Mouse (Mus musculus): ENCODE measurements around the gene Boll.

The Boll gene

DNA sequence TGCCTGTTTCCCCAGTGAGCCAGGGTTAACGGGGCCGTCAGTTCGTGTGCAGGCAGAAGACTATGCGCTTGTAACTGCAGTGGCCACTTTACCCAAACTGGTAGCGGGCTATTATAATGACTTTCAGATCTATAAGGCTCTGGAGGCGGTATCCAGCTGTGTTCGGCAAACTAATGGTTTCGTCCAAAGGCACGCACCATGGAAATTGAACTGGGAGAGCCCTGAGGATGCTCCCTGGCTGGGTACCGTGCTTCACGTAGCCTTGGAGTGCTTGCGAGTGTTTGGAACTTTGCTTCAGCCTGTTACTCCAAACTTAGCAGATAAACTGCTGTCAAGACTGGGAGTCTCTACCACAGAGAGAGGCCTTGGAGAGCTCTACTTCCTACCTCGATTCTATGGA is 124.8 kb downstream of the Boll start:
- DNase-seq (ENCODE audit: low spot score in 2 of 2) = no peak

DNA sequence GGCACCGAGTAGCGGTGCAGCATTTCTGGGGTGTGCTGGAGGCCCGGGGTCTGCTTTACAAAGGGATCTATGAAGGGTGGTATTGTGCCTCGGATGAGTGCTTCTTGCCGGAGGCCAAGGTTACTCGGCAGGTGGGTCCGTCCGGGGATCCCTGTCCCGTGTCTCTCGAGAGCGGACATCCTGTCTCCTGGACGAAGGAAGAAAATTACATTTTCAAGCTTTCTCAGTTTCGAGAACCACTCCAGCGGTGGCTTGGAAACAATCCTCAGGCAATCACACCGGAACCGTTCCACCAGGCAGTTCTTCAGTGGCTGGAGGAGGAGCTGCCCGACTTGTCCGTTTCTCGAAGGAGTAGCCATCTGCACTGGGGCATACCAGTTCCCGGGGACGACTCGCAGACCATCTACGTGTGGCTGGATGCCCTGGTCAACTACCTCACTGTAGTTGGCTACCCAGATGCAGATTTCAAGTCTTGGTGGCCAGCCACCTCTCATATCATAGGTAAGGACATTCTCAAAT is 125.6 kb downstream of the Boll start:
- DNase-seq (ENCODE audit: low spot score in 2 of 2) = no peak

DNA sequence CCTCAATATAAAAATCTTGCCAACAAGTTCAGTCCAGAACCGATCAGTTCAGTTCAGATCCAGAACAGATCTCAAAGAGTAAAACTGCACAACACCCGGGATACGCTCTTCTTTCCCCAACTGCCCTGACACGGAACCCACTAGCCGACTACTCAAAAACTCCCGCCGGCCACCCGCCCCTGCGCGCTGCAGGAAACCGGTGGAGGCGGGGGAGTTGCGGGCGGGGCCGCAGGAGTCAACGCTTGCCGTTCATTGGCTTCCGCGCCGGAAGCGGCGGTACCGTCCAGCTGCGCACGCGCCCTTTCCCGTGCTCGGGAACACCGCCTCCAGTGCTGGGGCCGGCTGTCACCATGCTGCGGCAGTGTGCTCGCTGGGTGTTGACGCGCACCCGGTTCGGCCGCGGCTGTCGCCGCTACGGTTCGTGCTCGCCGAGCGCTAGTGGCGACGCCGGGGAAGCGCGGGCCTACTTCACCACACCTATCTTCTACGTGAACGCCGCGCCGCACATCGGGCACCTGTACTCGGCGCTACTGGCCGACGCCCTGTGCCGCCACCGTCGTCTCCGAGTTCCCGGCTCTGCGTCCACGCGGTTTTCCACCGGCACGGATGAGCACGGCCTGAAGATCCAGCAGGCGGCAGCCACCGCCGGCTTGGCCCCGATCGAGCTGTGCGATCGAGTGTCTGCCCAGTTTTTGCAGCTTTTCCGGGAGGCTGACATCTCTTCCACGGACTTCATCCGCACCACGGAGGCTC is 126.2 kb downstream of the Boll start, which contains the start of gene Mars2:
Gene Mars2 (plus strand): TSS at position 288 of the 753 bp plus-strand sequence.
- peak; percentile 91 to 97 for DNase-seq (ENCODE audit: low spot score in 2 of 2)

DNA sequence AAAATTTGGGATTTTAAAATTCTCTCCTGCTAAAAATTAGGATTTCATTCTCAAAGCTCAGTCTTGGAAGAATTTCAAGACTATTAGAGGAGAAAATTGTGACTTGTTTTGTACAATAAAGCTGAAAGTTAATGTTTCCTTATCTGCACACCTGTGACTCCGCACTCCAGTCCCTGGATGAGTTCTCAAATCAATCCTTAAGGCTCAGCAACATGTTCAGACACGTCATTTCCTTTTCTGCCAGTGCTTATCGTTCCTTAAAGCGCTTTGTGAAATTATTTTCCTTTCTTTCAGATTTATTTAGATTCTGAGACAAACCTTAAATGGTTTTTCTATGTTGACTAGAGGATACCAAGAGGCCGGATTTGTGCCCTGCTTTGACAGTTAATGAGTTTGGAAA is 126.8 kb downstream of the Boll start:
- DNase-seq (ENCODE audit: low spot score in 2 of 2) = no peak

DNA sequence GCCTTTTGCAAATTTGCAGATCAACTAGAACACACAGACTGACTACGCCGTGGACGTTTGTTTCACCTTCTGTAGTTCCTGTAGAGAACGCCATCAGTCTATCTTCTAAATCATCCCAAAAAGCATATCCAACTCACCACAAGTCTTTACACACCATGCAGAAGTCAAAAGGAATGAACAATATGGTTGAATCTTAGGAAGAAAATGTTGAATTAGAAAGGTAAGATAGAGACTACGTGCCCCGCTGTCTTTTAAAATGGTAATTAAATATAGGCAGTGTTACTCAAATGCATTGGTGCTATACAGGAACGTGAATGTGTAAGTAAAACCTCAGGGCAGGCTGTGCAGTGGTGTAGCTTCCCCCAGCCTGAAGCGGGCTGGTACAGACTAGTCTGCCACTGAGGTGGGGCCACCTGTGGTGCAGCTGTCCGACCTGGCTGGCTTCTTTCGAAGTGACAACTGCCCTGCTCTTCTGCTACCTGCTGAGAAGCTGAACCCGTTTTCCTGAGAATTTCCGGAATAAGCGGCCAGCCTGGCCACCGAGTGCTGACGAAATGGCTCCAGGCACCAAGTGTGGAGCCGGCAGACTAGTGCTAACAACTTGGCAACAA is 128.3 kb downstream of the Boll start:
- no peak for DNase-seq (ENCODE audit: low spot score in 2 of 2)

DNA sequence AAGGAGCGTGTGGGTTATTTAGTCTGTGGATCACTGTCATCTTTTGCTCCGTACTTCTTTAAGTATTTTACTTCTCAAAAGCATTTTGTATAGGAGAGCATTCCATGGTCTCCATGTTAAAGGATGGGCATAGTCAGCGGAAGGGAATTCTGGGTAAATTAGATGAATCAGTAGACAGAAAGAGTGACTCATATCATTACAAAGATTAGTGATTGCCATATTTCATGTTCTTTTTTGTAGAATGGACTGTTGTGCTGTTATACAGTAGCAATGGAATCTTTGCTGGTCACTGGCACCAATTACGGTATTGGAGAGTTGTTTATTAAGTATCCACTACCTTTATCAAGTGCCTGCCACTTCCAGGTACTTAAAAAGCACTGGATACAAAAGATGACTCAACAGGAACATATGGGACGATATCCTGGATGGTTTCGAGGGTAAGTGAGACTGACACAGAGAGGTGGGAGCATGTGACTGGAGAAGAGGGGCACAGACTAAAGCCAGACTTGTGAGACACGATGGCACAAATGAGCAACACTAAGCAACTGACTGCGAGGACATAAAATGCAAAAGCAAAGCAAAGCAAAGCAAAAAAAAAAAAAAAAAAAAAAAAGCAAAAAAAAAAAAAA is 134.9 kb downstream of the Boll start:
- DNase-seq (ENCODE audit: low spot score in 2 of 2) = no peak

DNA sequence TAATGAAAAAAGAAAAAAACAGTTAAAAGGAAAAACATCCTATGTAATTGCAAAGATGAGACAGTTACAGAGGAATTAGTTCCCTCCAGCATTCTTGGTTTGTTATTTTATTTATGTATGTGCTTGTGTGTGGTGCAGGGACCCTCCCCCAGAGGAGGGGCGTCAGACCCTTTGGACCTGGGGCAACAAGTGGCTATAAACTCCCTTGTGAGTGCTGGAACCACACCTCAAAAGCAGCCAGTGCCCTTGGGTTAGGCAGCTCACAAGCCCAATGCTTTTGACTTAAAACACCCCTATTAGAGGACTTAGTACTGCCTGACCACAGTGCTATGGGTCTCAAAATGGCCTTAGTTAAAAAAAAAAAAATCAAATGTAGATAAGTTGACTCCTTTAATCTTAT is 135.9 kb downstream of the Boll start:
- no peak for DNase-seq (ENCODE audit: low spot score in 2 of 2)

DNA sequence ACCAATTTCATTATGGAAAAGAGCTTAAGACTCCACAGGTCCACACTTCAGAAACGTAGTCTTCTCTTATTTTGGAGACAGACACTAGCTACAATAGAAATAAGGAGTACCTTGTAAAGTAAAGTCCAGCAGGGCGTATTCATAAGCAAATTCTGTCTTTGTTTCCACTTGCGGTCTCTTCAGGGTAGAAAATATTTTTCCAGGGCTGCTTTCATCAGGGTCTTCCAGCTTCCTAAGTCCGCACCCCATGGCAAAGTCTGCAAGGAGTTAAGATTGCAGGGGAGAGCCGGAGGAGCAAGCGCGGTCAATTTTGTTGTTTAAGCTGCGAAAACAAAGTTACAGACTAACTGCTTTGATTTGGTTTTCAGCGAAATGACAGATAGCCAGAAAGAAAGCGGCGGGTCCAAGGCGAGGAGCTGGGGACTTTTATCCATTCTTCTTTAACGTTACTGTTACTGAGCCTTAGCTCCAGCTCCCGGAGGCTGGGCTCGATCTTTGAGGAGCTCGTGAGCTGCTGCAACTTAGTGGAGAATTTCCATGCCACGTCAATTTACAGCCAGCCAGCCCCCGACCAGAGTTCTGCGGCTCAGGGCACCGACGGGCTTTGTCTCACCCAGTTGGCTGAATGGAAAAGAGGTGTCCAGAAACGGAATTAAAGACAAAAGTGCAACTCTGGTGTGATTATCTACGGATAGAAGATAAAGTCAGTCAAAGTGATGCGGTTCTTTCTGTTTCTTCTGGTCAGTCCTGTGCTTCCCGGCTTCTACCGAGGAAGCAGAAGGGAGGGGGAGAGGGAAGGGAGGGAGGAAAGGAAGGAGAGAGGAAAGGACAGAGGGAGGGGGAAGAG is 137.0 kb downstream of the Boll start, which contains the start of gene Rftn2:
Gene Rftn2 (minus strand): TSS at position 772 of the 847 bp plus-strand sequence.
- no peak for DNase-seq (ENCODE audit: low spot score in 2 of 2)

DNA sequence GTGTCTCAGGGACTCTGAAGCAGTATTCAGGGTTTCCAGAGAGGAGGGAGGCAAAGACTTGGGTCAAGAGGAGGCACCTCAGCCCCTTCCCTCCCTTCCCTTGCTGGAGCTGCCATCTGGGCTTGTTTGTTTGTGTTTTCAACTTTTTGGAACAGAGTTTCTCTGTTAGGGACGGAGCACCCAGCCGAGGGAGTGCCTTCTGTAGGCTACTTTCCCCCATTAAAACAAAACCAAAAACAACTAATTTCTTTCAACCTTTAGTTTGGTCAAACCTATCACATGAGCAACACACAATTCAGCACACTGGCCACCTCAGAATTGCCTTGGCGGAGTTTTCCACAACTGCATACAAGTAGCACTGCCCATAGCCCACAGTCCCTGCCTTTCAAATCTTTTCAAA is 137.9 kb downstream of the Boll start:
- no peak for DNase-seq (ENCODE audit: low spot score in 2 of 2)

DNA sequence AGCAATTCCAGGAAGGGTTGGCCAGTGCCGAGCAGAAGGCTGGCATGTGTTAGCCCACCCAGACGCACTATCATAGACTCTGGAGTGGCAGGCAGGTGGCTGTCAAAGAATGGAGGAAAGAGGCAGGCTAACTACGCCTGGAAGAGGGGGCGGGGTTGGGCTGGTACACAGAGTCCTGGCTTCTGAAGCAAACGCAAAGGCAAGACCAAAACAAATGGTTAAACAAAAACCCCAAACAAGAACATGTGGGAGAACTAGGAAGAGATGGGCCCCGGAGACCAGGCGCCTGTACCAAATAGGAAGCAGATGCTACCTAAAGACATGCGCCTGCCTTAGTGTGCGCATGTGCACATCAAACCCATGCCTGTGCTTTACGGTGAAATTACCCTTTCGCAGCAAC is 139.2 kb downstream of the Boll start:
- DNase-seq (ENCODE audit: low spot score in 2 of 2) = no peak

DNA sequence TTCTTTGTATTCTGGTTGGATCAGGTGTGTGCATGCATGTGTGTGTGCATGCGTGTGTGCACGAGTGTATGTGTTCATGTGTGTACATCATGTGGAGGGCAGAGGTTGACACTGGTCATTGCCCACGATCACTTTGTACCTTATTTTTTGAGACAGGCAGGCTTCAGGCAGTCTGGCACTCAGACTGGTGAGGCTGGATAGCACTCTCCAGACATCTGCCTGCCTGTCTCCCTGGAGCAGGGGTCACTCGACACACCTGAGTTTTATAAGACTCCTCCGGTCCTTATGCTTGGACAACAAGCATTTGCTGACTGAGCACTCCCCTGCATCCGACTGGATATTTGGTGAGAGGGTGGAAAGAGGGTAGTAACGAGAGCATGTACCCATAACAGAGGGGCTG is 140.2 kb downstream of the Boll start:
- DNase-seq (ENCODE audit: low spot score in 2 of 2) = no peak

DNA sequence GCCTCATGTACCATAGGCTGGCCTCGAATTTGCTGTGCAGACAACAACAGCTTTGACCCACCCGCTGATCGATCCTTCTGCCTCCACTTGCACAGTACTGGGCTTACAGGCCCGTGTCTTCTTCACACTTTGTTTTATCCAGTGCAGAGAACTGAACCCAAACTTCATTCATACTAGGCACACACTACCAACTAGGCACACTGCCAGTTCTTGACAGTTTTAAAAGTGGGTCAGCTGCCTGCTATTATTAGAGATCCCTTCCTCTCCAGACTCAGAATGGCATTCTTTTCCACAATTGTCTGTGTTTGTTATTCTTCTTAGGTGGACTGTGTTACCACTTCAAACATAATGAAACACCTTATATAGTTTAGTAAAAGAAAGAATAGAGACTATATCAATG is 141.9 kb downstream of the Boll start:
- DNase-seq (ENCODE audit: low spot score in 2 of 2) = no peak

DNA sequence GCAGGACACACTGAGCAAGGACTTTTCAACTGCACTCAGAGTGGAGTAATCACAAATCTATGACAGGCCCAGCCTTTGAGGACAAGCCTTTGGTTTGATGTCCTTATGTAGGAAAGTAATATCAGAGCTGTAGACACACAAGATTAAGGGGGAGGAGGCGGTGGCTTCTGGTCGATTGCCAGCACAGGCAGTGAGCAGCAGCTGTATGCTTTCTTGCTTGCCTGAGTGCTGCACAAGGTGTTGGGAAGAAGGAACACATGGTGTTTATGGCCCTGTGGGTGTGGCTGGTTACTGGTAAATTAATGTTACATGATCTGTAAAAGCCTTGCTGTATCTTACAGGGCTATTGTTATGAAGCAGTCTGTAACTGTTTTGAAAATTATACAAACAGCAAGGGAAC is 146.1 kb downstream of the Boll start:
- no peak for DNase-seq (ENCODE audit: low spot score in 2 of 2)

DNA sequence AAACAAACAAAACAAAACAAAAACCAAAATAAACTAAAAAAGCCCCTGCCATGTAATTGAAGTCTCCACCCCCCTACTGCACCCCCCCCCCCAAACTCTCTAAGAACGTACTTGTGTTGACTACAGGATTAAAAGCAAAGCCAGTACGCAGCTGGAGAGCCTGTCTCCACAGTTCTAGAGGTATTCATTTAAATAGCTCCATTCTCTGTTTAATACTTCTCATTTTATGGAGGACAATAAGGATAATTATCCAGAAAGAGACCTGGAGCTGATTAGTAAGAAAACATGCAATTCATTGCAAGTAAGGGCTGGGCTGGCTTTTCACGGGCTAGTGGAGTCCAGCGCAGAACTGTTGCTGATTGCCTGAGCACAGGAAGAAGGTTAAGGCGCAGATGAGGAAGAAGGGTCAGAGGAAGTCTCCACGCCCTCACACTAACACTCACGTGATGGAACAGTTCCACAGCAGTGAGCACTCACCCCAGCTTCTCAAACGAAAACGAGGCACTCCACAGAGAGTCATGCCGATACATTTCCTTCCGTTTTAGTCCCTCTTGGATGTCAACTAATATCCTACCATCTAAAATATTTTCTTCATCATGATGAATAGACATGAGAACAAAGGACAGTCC is 148.0 kb downstream of the Boll start:
- no peak for DNase-seq (ENCODE audit: low spot score in 2 of 2)

DNA sequence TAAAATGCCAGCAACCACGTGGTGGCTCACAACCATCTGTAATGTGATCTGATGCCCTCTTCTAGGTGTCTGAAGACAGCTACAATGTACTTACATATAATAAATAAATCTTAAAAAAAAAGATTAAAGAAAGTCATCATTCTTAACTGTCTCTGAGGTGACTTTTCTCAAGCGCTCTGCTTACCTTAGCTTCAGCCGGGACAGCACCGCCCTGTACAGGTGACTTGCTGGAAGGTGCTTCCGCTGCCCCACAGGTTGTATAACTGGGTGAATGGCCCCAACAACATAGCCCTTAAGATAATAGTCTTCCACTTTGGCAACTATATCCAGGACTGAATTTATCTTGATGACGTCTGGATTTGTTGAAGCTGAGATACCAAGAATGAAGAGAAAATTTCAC is 149.3 kb downstream of the Boll start:
- DNase-seq (ENCODE audit: low spot score in 2 of 2) = no peak

DNA sequence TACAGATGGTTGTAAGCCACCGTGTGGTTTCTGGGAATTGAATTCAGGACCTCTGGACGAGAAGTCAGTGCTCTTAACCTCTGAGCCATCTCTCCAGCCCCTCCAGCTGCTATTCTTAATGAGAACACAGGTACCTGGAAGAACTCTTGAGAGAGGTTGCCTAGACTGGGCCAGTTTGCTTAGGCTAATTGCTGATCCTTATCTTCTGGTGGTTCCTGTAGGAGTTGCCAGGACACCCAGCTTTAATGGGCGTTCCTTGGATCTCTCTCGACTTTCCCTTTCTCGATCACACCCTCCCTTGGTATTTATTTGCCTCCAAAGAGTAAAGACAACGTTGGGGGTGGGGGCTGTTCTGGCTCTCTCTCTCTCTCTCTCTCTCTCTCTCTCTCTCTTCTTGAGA is 149.8 kb downstream of the Boll start:
- DNase-seq (ENCODE audit: low spot score in 2 of 2) = no peak

DNA sequence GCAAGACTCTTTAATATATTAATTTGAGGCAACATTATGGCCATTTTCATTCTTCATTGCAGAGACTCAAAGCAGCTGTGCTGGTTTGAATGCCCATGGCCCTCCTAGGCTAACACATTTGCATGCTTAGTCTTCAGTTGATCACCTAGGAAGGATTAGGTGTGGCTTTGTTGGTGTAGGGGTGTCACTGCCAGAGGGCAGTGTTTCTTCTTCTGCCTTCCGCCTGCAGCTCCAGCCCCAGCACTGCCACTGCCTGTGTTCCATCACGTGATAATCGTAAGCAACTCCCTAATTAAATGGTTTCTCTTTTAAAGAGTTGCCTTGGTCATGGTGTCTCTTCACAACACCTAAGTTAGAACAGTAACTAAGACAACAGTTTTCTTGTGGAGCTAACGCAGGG is 150.5 kb downstream of the Boll start:
- DNase-seq (ENCODE audit: low spot score in 2 of 2) = no peak

DNA sequence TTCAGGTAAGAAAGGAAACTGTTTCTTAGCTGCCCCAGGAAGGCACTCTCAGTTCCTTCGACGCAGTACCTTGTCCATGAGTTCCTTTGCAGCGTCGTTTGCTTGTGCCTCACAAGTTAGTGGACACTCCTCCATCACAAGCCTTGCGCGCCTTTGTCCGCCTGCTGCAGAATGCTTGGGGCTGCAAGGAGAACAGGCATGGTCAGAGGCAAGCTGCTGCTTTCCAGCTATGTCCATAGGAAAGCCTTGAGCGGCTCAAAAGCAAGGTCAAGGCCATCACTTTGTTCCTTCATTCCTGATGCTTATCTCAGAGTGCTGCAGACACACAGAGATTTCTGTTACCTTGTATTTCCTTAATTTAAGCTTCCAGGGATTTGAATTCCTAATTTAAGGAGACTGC is 152.2 kb downstream of the Boll start:
- no peak for DNase-seq (ENCODE audit: low spot score in 2 of 2)

DNA sequence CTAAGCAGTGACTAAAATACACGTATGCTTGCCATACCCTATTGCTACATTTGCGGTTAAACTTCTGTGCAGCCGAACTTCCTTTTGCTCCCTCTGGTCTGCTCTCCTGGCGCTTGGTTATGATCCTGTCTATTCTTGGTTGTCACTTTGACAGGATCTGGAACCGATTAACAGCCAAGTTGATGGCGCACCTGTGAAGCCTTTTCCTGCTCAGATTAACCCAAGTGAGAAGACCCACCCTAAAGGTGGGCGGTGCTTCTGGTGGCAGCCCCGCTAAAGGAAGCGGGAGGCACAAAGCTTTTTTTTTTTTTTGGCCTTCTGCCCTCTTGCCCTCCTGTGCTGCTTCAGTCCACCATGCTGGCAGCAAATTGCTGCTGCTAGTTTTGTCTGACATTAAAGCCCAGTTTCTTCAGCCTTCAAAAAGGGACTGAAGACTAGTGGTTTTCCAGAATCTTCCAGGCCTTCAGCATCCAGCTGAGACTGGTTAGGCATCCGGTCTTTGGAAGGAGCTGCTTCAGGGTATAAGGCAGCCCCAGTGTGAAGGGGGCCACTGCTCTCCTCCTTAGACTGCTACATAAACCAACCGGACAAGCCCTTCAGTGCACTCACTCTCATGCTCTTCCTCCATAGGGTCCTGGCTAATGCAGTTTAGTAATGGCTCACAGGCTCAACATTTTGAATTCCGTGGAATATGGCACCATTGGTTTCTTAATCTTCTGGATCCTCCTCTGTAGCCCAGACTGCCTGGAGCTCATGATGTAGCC is 152.9 kb downstream of the Boll start:
- DNase-seq (ENCODE audit: low spot score in 2 of 2) = no peak

DNA sequence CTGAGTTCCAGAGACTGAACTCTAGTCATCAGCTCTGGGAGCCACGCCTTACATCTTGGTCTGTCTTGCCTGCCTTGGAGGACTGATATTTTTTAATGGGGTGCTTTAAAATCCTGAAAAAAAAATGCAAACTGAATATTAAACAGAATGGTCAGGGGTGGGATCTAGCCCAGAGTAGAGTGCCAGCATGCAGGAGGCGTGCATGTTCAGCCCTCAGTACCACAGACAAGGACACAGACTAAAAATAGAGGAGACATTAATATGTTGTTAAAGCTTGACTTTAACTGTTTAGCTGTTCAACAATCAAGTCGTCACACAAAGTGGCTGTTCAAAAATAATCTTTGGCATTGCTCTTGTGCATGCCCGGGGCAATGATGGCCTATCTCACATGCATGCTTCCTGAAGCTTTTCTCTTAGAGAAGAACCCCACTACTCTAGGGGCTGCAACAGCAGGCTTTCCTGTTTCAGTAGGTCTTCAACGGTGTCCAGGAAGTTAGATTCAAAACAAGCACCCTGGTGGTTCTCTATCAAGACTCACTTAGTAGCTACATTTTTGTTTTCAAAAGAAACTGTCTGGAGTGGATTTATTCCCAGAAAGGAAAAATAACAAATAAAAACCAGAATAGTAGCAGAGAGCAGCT is 154.6 kb downstream of the Boll start:
- DNase-seq (ENCODE audit: low spot score in 2 of 2) = no peak
